Mouse (Mus musculus): ENCODE measurements around the gene Trim41. TPM values are rescaled to one million over a fixed set of nuclear protein-coding genes. Genes with fewer than 3 reads are reported as not detected.

The Trim41 gene
- polyA plus RNA-seq, 1 experiment from 2014 or later = 7.2 TPM

DNA sequence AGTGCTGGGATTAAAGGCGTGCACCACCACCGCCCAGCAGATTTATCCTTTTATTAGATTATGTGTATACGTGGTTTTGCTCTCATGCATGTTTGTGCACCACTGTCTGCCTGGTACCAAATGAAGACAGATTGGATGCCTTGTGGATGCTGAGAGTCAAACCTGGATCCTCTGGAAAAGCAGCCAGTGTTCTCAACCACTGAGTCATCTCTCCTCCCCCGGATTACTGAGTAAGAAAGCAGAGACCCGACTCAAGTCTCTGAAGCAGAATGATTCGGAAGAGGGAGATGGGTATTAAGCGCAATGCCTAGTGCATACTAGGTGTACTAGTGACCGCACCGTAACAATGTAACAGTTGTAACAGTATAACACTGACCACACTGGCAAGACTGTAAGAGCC, 53.0 kb downstream of the Trim41 start:
- no peak for ATAC-seq (ENCODE audit: low FRiP score, low TSS enrichment)
- H3K9me3 ChIP-seq (ENCODE audit: low read length) = no peaks in the 10 kb centered on the region; the same call in 1 of the 2 replicates
- no peaks in the 10 kb centered on the region for H3K27me3 ChIP-seq (ENCODE audit: insufficient read depth, low read length)
- no peaks in the 10 kb centered on the region for H3K36me3 ChIP-seq (ENCODE audit: insufficient read depth, low read length)
- no peak overlapping the region for H3K27ac ChIP-seq (ENCODE audit: low read length)
- no peak overlapping the region for H3K4me3 ChIP-seq (ENCODE audit: low read length)
- H3K4me1 ChIP-seq (ENCODE audit: insufficient read depth, low read length) = no peaks in the 10 kb centered on the region
- H3K9ac ChIP-seq (replicated peaks; ENCODE audit: low read length) = no peak overlapping the region
- 80% methylated on average over 9 of the region's 9 CpGs for WGBS
- no peak overlapping the region for H3K4me2 ChIP-seq (replicated peaks; ENCODE audit: low read depth, low read length)

DNA sequence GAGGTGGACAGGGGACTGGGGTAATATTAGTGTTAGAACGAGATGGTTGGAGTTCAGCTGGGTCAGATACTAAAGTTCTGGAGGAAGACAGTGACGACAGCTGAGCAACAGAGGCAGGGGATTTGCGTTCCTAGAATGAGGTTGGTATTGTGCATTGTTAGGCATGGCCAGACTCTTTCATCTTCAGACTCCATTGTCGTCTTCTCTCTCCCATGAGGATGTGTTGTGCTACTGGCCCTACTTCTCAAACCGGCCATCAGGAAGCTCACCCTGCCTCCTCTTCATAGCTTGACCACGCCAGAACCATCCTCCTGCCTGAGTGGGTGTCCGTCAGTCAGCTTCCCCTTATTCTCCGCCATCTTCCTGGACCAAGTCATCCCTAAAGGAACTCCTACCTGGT, 58.1 kb downstream of the Trim41 start:
- H3K4me1 ChIP-seq (ENCODE audit: insufficient read depth, low read length) = no peaks in the 10 kb centered on the region
- no peak overlapping the region for H3K4me2 ChIP-seq (replicated peaks; ENCODE audit: low read depth, low read length)
- H3K36me3 ChIP-seq (ENCODE audit: insufficient read depth, low read length) = no peaks in the 10 kb centered on the region
- WGBS = 82% methylated on average over 8 of the region's 8 CpGs
- no peak overlapping the region for H3K4me3 ChIP-seq (ENCODE audit: low read length)
- no peaks in the 10 kb centered on the region; the same call in 1 of the 2 replicates for H3K9me3 ChIP-seq (ENCODE audit: low read length)
- ATAC-seq (ENCODE audit: low FRiP score, low TSS enrichment) = no peak
- no peak overlapping the region for H3K9ac ChIP-seq (replicated peaks; ENCODE audit: low read length)
- H3K27ac ChIP-seq (ENCODE audit: low read length) = no peak overlapping the region
- no peaks in the 10 kb centered on the region for H3K27me3 ChIP-seq (ENCODE audit: insufficient read depth, low read length)

Other genes starting within 250 kb of the Trim41 start
- 712 and 779 TPM in 2 replicates for gene Rack1, start 17.0 kb downstream of the Trim41 start, polyA plus RNA-seq (2015; fragmentation: Nextera tagmentation; extraction: Ambion mirVana)
- gene Trim7, start 8.8 kb upstream of the Trim41 start, polyA plus RNA-seq (2015; fragmentation: Nextera tagmentation; extraction: Ambion mirVana) = 4.4 and 4.8 TPM in 2 replicates
- gene Gm12184, start 9.3 kb upstream of the Trim41 start, polyA plus RNA-seq (2015; fragmentation: Nextera tagmentation; extraction: Ambion mirVana) = 0.86 and 1.2 TPM in 2 replicates
- gene Irgm1, start 54.3 kb upstream of the Trim41 start, polyA plus RNA-seq (2015; fragmentation: Nextera tagmentation; extraction: Ambion mirVana) = 17.0 and 18.3 TPM in 2 replicates
- 0.09 and 0.21 TPM in 2 replicates for gene Gm5431, start 84.9 kb upstream of the Trim41 start, polyA plus RNA-seq (2015; fragmentation: Nextera tagmentation; extraction: Ambion mirVana)
- 3.8 and 6.9 TPM in 2 replicates for gene Psme2b, start 128.8 kb upstream of the Trim41 start, polyA plus RNA-seq (2015; fragmentation: Nextera tagmentation; extraction: Ambion mirVana)
- 0.08 TPM in 1 of 2 replicates, not detected in the other for gene Olfr56, start 161.5 kb upstream of the Trim41 start, polyA plus RNA-seq (2015; fragmentation: Nextera tagmentation; extraction: Ambion mirVana)
- gene 9930111J21Rik1, start 162.0 kb upstream of the Trim41 start, polyA plus RNA-seq (2015; fragmentation: Nextera tagmentation; extraction: Ambion mirVana) = 0.54 and 0.76 TPM in 2 replicates
- 0.03 TPM in 1 of 2 replicates, not detected in the other for gene Gm12185, start 174.9 kb upstream of the Trim41 start, polyA plus RNA-seq (2015; fragmentation: Nextera tagmentation; extraction: Ambion mirVana)
- 0.49 and 0.50 TPM in 2 replicates for gene Tgtp1, start 176.8 kb upstream of the Trim41 start, polyA plus RNA-seq (2015; fragmentation: Nextera tagmentation; extraction: Ambion mirVana)
- 0.60 and 0.98 TPM in 2 replicates for gene 9930111J21Rik2, start 233.9 kb upstream of the Trim41 start, polyA plus RNA-seq (2015; fragmentation: Nextera tagmentation; extraction: Ambion mirVana)
- 0.24 and 0.42 TPM in 2 replicates for gene Tgtp2, start 246.9 kb upstream of the Trim41 start, polyA plus RNA-seq (2015; fragmentation: Nextera tagmentation; extraction: Ambion mirVana)

All from kidney, embryonic 16.5 days (tissue).